9 mouse cellular contexts compared by ENCODE assay signal in the genomic region with DNA sequence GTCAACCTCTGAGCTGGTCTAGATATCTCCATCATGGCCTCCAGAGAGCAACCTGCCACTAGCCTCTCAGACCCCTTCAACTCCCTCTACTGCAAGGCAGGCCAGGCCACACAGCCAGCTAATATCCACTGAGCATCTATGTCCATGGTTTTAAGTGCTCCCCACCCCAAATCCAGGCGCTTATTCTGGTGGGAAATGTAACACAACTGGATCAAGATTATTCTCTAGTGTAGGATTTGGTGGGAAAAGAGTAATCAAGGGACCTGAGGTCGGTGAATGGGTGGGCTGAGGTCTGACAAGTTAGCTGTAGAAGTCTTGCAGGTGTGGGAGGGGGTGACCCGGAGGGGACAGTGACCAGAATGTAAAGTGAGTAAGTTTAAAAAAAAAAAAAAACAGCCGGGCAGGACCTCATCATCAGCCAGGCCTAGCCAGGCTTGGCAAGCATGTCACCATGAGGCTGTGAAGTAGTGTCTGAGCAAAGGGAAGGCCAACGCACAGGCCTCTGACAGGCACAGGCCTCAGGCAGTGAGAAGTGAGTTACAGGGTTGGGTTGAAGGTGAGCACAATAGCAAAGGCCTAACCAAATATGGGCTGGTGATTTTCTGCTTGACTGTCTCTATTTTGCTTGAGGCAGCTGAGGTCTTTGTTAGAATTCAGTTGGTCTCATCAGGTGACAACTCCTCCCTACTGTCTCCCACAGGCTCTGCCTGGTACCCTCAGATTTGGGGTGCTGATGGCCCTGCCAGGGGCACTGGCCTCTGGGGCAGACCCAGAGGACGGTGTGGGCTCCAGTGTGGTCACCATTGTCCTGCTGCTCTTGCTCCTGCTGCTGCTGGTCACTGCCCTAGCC. TPM values are rescaled to one million over a fixed set of nuclear protein-coding genes. Genes with fewer than 3 reads are reported as not detected.
DNase-seq lines count a peak whose midpoint lies in the region; ATAC-seq and TF ChIP-seq lines count a peak whose summit lies in the region.
"Had no signal": no experiment of that assay in that cellular context is flagged by ENCODE, and none has a peak within 500 bp of the region (broad histone marks: within the 10 kb centered on the region; RNA-seq: fewer than 3 reads in every experiment).

No protein-coding gene starts in this region.

- H3K4me2 ChIP-seq in heart, embryonic 15.5 days, result no peak overlapping the region
- H3K4me2 ChIP-seq in embryonic facial prominence, embryonic 13.5 days, result no peak overlapping the region

- TF ChIP-seq CTCF in small intestine, adult 2 months (IDR thresholded peaks at IDR 0.05; ENCODE audit: extremely low read depth, insufficient read length, insufficient replicate concordance, low read depth, low read length), result no peak

- H3K4me1 ChIP-seq in heart, embryonic 15.5 days (replicated peaks), result peaks cover 22% of the 10 kb centered on the region
- 0 out of 2 replicates have a peak, but pooled peaks cover 4% of the 10 kb centered on the region for H3K4me1 ChIP-seq in embryonic facial prominence, embryonic 13.5 days
- no peaks in the 10 kb centered on the region; the same call in 1 of the 2 replicates for H3K4me1 ChIP-seq in small intestine, adult 2 months (ENCODE audit: control insufficient read depth, insufficient read depth, insufficient read length, low read length)

- no peaks in the 10 kb centered on the region for H3K27me3 ChIP-seq in heart, embryonic 15.5 days
- H3K27me3 ChIP-seq in embryonic facial prominence, embryonic 13.5 days, result no peaks in the 10 kb centered on the region
- H3K27me3 ChIP-seq in small intestine, adult 2 months (ENCODE audit: control insufficient read depth, insufficient read depth, low read length), result no peaks in the 10 kb centered on the region

- DNase-seq in heart, adult 8-10 months (ENCODE audit: low spot score), result no peak
- peak; percentile 46 for DNase-seq in retina, postnatal 1 day
- DNase-seq in retina, embryonic 14.5 days (ENCODE audit: low spot score), result no peak
- DNase-seq in gastrocnemius, postnatal 10 days, result no peak
- no peak for DNase-seq in left cerebral cortex, postnatal 10 days (ENCODE audit: extremely low spot score in 1 of 2, low spot score in 2 of 2)

- 0 out of 2 replicates have a peak, but pooled peaks have one; percentile 21 for TF ChIP-seq POLR2A in small intestine, adult 2 months (IDR thresholded peaks at IDR 0.05; ENCODE audit: low read depth, low read length)

- H3K9ac ChIP-seq in heart, embryonic 15.5 days, result no peak overlapping the region
- no peak overlapping the region for H3K9ac ChIP-seq in embryonic facial prominence, embryonic 13.5 days

- 70% methylated on average over 6 of the region's 6 CpGs for WGBS in heart, embryonic 15.5 days
- WGBS in embryonic facial prominence, embryonic 13.5 days, result 73% methylated on average over 6 of the region's 6 CpGs
- WGBS in small intestine, adult 2 months, result 75% methylated on average over 6 of the region's 6 CpGs

- H3K36me3 ChIP-seq in heart, embryonic 15.5 days, result peaks cover 54% of the 10 kb centered on the region
- H3K36me3 ChIP-seq in embryonic facial prominence, embryonic 13.5 days, result peaks cover 81% of the 10 kb centered on the region
- peaks cover 59% of the 10 kb centered on the region for H3K36me3 ChIP-seq in small intestine, adult 2 months (ENCODE audit: control insufficient read depth, insufficient read depth, low read length)

- H3K4me3 ChIP-seq in heart, embryonic 15.5 days, result peak overlapping the region; percentile 17; the same call in 1 of the 2 replicates
- no peak overlapping the region for H3K4me3 ChIP-seq in embryonic facial prominence, embryonic 13.5 days
- H3K4me3 ChIP-seq in small intestine, adult 2 months (ENCODE audit: low read depth, low read length), result peak overlapping the region; percentile 44

- intact Hi-C loops in left cerebral cortex, postnatal 10 days (cut with DNase I), result no loop called here

- no peak for ATAC-seq in heart, embryonic 15.5 days (replicated peaks; ENCODE audit: insufficient number of reproducible peaks, insufficient read depth, low FRiP score, low read depth)
- no peak for ATAC-seq in embryonic facial prominence, embryonic 13.5 days (ENCODE audit: insufficient number of reproducible peaks, insufficient read depth, low FRiP score, low TSS enrichment, low read depth)

- H3K27ac ChIP-seq in heart, embryonic 15.5 days, result no peak overlapping the region
- 0 out of 2 replicates have a peak overlapping the region, but pooled peaks have one; percentile 11 for H3K27ac ChIP-seq in embryonic facial prominence, embryonic 13.5 days
- peak overlapping the region; percentile 64 for H3K27ac ChIP-seq in small intestine, adult 2 months (ENCODE audit: insufficient read depth, low read depth, low read length)

- H3K9me3 ChIP-seq in heart, embryonic 15.5 days (replicated peaks), result no peaks in the 10 kb centered on the region
- no peaks in the 10 kb centered on the region for H3K9me3 ChIP-seq in embryonic facial prominence, embryonic 13.5 days

RNA-seq across cellular contexts. Expression of a gene that starts 2.0 kb away (rescaled TPM):
- 3.6 and 33.8 TPM in 2 replicates for polyA plus RNA-seq in heart, embryonic 15.5 days (2015; fragmentation: Nextera tagmentation; extraction: Ambion mirVana)
- 1 to 10 TPM in 3 of 4 experiments, under 1 TPM in 1; 0.73 to 2.4 (median 1.3) TPM for total RNA-seq in heart, adult 8-10 months (2022)
- polyA plus RNA-seq in embryonic facial prominence, embryonic 13.5 days (2015; fragmentation: Nextera tagmentation; extraction: Ambion mirVana), result 2.8 and 3.0 TPM in 2 replicates
- polyA plus RNA-seq in small intestine, adult 2 months (2012; rRNA removed), result 95.3 and 169 TPM in 2 replicates
- total RNA-seq in gastrocnemius, postnatal 10 days (2021), result 1 to 10 TPM in 1 of 2 experiments, under 1 TPM in 1; 0.49 to 2.0 TPM
- total RNA-seq in left cerebral cortex, postnatal 10 days (2021), result 1 to 10 TPM in 1 of 2 experiments, under 1 TPM in 1; 0.65 to 2.0 TPM

RNA-seq across cellular contexts. Expression of a gene that starts 7.0 kb away (rescaled TPM):
- 114 and 137 TPM in 2 replicates for polyA plus RNA-seq in heart, embryonic 15.5 days (2015; fragmentation: Nextera tagmentation; extraction: Ambion mirVana)
- 10 to 100 TPM; 34.9 to 55.9 (median 42.8) TPM for total RNA-seq in heart, adult 8-10 months (2022)
- 129 and 150 TPM in 2 replicates for polyA plus RNA-seq in embryonic facial prominence, embryonic 13.5 days (2015; fragmentation: Nextera tagmentation; extraction: Ambion mirVana)
- 264 and 493 TPM in 2 replicates for polyA plus RNA-seq in small intestine, adult 2 months (2012; rRNA removed)
- 10 to 100 TPM; 41.1 to 48.6 TPM for total RNA-seq in gastrocnemius, postnatal 10 days (2021)
- 10 to 100 TPM; 80.4 to 92.7 TPM for total RNA-seq in left cerebral cortex, postnatal 10 days (2021)

RNA-seq across cellular contexts. Expression of a gene that starts 7.7 kb away (rescaled TPM):
- polyA plus RNA-seq in heart, embryonic 15.5 days (2015; fragmentation: Nextera tagmentation; extraction: Ambion mirVana), result 42.2 and 46.1 TPM in 2 replicates
- total RNA-seq in heart, adult 8-10 months (2022), result 10 to 100 TPM; 15.6 to 17.9 (median 17.0) TPM
- 65.5 and 69.6 TPM in 2 replicates for polyA plus RNA-seq in embryonic facial prominence, embryonic 13.5 days (2015; fragmentation: Nextera tagmentation; extraction: Ambion mirVana)
- polyA plus RNA-seq in small intestine, adult 2 months (2012; rRNA removed), result 37.9 and 42.5 TPM in 2 replicates
- total RNA-seq in gastrocnemius, postnatal 10 days (2021), result 10 to 100 TPM; 25.3 to 30.9 TPM
- total RNA-seq in left cerebral cortex, postnatal 10 days (2021), result 10 to 100 TPM; 34.1 to 35.0 TPM

RNA-seq across cellular contexts. Expression of a gene that starts 11.6 kb away (rescaled TPM):
- not detected in 2 replicates for polyA plus RNA-seq in heart, embryonic 15.5 days (2015; fragmentation: Nextera tagmentation; extraction: Ambion mirVana)
- not detected for total RNA-seq in heart, adult 8-10 months (2022)
- not detected in 2 replicates for polyA plus RNA-seq in embryonic facial prominence, embryonic 13.5 days (2015; fragmentation: Nextera tagmentation; extraction: Ambion mirVana)
- polyA plus RNA-seq in small intestine, adult 2 months (2012; rRNA removed), result 0.25 and 0.42 TPM in 2 replicates
- total RNA-seq in gastrocnemius, postnatal 10 days (2021), result not detected
- total RNA-seq in left cerebral cortex, postnatal 10 days (2021), result under 1 TPM in 1 of 2 experiments, not detected in 1; 0.24 TPM
- total RNA-seq: common myeloid progenitor, adult 5-6 weeks had no signal

RNA-seq across cellular contexts. Expression of a gene that starts 15.9 kb away (rescaled TPM):
- polyA plus RNA-seq in heart, embryonic 15.5 days (2015; fragmentation: Nextera tagmentation; extraction: Ambion mirVana), result 0.04 TPM in 1 of 2 replicates, not detected in the other
- not detected for total RNA-seq in heart, adult 8-10 months (2022)
- not detected in 2 replicates for polyA plus RNA-seq in embryonic facial prominence, embryonic 13.5 days (2015; fragmentation: Nextera tagmentation; extraction: Ambion mirVana)
- polyA plus RNA-seq in small intestine, adult 2 months (2012; rRNA removed), result 0.06 TPM in 1 of 2 replicates, not detected in the other
- not detected for total RNA-seq in gastrocnemius, postnatal 10 days (2021)
- not detected for total RNA-seq in left cerebral cortex, postnatal 10 days (2021)
- total RNA-seq: common myeloid progenitor, adult 5-6 weeks had no signal
